Mouse (Mus musculus): Measurements from ENCODE around the gene Kiss1r.

Kiss1r gene

GRCm38 (mm10) chr10:79924998-79925784 lies 8.4 kb downstream of the Kiss1r start:
- DNase-seq (ENCODE audit: low spot score): peak; percentile 91

DNA sequence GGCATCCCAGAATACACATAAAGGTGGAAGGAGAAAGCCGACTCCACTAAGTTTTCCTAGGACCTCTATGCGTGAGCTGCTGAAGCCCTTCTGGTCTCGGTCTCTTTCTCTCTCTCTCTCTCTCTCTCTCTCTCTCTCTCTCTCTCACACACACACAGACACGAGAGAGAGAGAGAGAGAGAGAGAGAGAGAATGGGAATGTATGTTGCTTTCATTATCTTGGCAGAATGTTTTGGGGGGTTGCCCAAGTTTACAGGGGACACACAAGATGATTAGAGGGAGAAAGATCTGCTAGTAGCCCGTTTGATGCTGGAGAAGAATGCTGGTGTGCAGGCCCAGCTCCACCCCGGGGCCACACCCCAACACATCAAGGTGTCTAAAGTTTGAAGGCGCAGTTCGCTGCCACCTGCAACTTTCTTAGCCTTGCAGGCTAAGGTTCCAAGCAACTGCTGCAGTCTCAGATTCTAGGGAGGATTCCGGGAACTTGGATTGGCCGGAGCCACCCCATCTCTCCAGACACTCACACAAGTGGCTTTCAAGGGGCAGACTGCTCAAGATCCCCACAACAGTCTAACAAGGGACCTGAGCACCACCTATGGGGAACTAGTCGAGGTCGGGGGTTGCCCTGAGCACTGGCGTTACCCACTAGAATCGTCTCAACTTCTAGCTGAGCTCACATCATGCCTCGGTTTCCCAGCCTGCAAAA lies 9.2 kb downstream of the Kiss1r start:
- DNase-seq (ENCODE audit: low spot score): no peak

- peak; percentile 91 for DNase-seq (ENCODE audit: low spot score)
Measured at GRCm38 (mm10) chr10:79926491-79927323, 9.9 kb downstream of the Kiss1r start, which contains the start of gene Arid3a. Gene Arid3a, plus strand, starts transcription at chr10:79927043.

- peak; percentile 62 for DNase-seq (ENCODE audit: low spot score)
Measured at GRCm38 (mm10) chr10:79927324-79928029, 10.7 kb downstream of the Kiss1r start.

- peak; percentile 52 for DNase-seq (ENCODE audit: low spot score)
Measured at GRCm38 (mm10) chr10:79928030-79928694, 11.4 kb downstream of the Kiss1r start.

DNA sequence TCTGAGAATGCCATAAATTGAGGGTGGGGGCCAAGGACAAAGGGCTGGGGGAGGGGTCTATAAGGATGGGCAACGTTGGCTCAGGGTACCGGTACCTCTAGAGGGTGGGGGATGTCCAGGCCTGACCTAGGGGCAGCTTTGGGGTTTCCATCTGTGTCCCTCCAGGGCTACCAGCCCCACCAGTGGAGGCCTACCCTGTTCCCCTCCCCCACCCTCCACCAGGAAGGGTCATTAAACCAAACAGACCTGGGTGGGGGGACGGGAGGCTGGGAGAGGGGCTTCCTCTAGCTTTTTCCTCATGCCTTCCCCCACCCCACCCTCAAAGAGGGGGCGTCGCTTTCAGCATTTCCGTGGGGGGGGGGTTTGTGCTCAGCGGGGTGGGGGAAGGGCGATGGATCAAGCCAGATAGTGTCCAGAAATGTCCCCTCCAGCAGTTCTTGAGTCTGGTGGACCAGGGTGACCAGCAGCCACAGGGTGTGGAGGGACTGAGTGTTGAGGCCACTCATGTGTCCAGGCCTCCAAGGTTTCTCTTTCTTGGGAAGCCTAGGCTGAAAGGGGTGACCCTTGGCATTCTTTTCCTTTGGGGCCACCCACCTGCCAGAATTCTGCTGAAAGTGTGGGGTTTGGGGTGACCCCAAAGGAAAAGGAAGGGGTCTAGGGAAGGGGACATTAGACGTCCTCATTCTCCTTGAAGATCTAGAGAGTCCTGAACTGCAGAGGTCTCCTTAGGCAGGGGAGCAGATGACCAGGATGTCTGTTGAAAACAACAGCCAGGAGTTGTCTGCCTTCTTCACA lies 12.3 kb downstream of the Kiss1r start:
- no peak for DNase-seq (ENCODE audit: low spot score)

DNA sequence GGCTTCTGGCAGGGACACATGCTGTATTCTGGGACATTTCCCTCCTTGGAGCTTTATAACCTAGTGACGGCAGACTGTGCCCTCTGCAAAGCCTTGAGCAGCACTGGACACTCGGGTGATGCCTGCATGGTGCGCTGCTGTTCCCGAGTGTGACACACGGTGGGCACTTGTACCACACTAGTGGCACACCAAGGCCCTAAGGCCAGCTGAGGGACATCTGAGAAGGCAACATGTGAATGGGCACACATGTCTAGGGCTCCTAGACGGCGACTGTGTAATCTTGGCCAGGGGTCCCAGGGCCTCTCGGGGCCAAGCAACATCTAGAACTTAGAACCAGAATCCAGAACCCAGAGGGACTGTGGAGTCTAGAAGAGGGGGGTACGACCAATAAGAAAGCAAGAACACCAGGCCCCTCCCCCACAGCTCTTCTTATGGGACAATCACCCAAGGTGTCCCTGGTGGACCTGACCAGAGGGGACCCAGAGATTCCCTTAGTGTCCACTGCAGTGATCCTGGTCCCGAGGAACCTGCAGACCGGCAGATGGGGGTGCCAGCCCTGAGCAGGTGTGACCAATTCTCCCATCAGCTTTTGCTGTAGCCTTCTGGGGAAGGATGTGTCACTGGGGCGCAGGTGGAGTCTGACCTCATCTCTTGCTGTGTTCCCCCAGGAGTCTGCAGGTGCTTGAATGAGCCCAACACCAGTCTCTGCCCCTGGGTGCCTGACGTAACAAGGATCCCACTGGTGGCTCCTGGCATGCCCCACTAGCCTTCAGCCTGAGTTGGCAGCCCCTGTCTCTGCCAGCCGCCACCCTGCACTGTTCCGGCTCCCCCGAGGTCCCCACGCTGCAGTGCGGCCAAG lies 13.4 kb downstream of the Kiss1r start:
- no peak for DNase-seq (ENCODE audit: low spot score)

DNA sequence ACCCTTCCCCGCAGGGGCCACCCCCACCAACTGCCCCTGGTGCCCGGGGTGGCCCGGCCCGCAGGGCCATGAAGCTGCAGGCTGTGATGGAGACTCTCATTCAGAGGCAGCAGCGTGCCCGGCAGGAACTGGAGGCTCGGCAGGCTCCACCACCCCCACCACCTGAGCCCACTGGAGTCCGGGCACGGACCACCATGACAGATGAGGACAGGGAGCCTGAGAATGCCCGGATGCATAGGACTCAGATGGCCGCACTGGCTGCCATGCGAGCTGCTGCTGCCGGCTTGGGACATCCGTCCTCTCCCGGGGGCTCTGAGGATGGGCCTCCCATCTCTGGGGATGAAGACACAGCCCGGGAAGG lies 14.0 kb downstream of the Kiss1r start:
- no peak for DNase-seq (ENCODE audit: low spot score)

GRCm38 (mm10) chr10:79931797-79932196 lies 15.0 kb downstream of the Kiss1r start:
- DNase-seq (ENCODE audit: low spot score): no peak

DNA sequence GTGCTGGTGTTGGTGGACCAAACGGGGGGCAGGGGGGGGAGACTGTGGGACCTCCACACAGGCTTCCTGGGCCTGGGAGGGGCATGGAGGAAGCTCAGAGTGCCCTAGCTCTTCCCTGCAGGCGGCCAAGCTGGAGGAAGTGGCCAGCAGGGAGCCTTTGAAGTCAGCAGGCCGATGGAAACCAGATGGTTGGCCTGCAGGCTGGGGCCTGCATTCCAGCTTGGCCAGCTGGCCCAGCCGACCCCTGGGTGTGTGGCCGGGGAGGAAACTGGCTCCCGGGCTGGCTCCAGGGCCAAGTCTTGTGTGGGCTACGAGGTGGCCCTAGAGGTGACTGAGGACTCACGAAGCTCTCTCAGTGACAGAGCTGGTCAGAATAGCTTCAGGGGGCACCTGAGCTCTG lies 16.0 kb downstream of the Kiss1r start:
- peak; percentile 52 for DNase-seq (ENCODE audit: low spot score)

- no peak for DNase-seq (ENCODE audit: low spot score)
Measured at GRCm38 (mm10) chr10:79933145-79933679, 16.4 kb downstream of the Kiss1r start.

DNA sequence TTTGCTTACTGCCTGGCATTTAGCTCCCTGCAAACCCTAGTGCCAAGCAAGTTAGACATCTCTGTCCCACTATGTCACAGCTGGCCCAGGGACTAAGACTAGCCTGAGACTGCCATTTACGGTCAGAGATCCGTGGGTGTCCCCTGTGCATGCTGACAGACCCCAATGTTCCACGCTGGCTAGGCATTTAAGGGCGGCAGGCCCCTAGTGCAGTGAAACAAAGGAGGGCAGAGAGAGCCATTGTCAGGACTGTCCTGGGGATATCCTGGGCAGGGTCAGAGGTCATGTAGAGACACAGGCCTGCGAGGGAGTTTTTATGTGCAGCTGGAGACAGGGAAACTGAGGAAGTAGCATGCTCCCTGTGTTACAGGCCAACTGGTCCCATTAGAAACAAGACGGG lies 17.1 kb downstream of the Kiss1r start:
- DNase-seq (ENCODE audit: low spot score): no peak

- peak; percentile 75 for DNase-seq (ENCODE audit: low spot score)
Measured at GRCm38 (mm10) chr10:79934272-79934721, 17.5 kb downstream of the Kiss1r start.

DNA sequence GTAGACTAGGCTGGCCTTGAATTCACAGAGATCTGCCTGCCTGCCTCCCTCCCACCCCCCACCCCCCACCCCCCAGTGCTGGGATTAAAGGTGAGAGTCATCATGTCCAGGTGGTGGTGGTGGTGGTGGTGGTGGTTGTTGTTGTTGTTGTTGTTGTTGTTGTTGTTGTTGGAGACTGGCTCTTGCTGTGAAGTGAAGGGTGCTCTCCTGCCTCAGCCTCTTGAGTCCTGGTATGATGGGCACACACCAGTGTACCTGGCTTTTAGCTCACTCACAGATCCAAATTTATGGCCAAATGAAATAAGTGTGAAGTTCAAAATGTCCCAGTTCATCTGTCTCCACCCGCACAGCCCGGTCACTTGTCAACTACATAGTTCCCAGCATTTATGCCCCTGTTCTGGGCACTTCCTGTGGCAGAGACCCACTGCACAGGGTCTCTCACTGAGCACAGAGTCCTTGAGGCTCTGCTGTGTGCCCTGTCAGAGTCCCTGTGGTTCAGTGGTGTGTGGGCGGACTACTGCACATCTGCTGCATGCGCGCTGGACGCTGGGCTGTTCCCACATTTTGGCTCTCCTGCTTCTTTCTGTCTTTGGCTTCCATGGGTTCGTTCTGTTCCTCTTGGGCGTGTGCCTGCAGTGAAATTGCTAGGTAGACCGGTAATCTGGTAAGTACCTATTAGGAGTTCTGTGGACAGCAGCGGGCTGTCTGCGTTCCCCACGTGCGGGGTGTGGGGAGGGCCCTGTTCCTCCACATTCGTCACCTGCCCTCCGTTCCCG lies 18.2 kb downstream of the Kiss1r start:
- no peak for DNase-seq (ENCODE audit: low spot score)

DNA sequence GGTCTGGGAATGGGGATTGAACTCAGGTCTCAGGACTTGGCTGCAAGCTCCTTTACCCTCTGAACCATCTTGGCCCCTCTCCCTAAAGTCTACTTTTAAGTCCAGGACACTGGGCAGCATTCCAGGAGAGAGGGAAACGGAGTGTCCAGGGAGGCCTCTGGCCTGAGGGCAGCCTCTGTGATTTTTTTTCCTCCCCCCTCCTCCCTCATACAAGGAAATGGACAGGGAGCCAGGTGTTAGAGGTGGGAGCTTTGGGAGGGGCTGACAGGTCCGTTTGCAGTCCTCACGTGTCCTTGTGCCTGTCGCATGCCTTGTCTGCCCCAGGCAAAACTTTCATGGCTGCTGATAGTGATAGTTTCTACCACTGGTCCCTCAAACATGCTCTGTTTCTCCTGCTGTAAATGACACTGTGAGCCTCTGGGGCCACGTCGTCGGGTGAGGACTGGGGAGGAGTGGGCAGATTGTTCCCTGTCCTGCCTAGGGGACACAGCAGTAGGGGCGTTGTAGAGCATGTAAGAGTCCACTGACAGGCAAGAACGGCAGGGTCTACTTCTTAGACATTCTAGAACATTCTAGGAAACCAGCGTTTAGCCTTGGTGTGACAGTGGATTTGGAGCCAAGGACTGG lies 19.6 kb downstream of the Kiss1r start:
- no peak for DNase-seq (ENCODE audit: low spot score)

GRCm38 (mm10) chr10:79936911-79937441 lies 20.2 kb downstream of the Kiss1r start:
- peak; percentile 77 for DNase-seq (ENCODE audit: low spot score)

- no peak for DNase-seq (ENCODE audit: low spot score)
Measured at GRCm38 (mm10) chr10:79937775-79938526, 21.2 kb downstream of the Kiss1r start.

Measured in ovary, postnatal 36 days (tissue).